Mouse (Mus musculus) CH12.LX (cell line): ENCODE measurements around the gene Bdkrb2. TPM values are rescaled to one million over a fixed set of nuclear protein-coding genes. Genes with fewer than 3 reads are reported as not detected.

Experiments
- DNase-seq: peaks from one replicate; pipeline ENCODE4 v3.0.0-alpha.2; 2013; ENCODE audit errors: extremely low read depth
- H3K27ac ChIP-seq: 2 replicates; pipeline ENCODE4 v1.5.1; 2012; ENCODE audit warnings: low read depth, mild to moderate bottlenecking, control low read depth, moderate library complexity; ENCODE audit not compliant: insufficient read depth
- H3K27me3 ChIP-seq: replicated peaks from 2 replicates; pipeline ENCODE3; 2012; ENCODE audit warnings: inconsistent platforms
- H3K36me3 ChIP-seq, 2 experiments: replicated peaks in 1 of 2; 2 replicates each; pipeline versions ENCODE3 to v1.6.1; 2012; ENCODE audit warnings: inconsistent platforms in 1 of 2, low read length in 1 of 2, mild to moderate bottlenecking in 1 of 2, mixed read lengths in 1 of 2, moderate library complexity in 1 of 2; ENCODE audit not compliant: control insufficient read depth in 1 of 2, insufficient read depth in 1 of 2
- H3K4me1 ChIP-seq, 2 experiments: 2 replicates each; pipeline ENCODE4 v1.6.1; 2012; ENCODE audit warnings: inconsistent platforms in 1 of 2, moderate library complexity in 1 of 2; ENCODE audit not compliant: insufficient read depth in 2 of 2, control insufficient read depth in 1 of 2
- H3K4me2 ChIP-seq: 2 replicates; pipeline ENCODE4 v1.6.1; 2012; ENCODE audit warnings: low read depth, mild to moderate bottlenecking, control low read depth; ENCODE audit not compliant: poor library complexity, insufficient read depth, severe bottlenecking
- H3K4me3 ChIP-seq, 3 experiments: fragments of 150-350 bp in 1 of 3; sonication (generic) in 1 of 3; replicated peaks in 1 of 3; 2 replicates each; pipeline versions ENCODE3 to v1.5.1; 2011 to 2012; ENCODE audit warnings: low read depth in 2 of 3, low read length in 2 of 3, mild to moderate bottlenecking in 2 of 3, moderate library complexity in 2 of 3, control low read depth in 1 of 3, improper control_type of control experiment in 1 of 3, inconsistent platforms in 1 of 3, mixed read lengths in 1 of 3; ENCODE audit not compliant: poor library complexity in 1 of 3
- H3K79me2 ChIP-seq: replicated peaks from 2 replicates; pipeline ENCODE4 v1.6.1; 2012; ENCODE audit warnings: mild to moderate bottlenecking, moderate library complexity; ENCODE audit not compliant: control insufficient read depth, poor library complexity, insufficient read depth, severe bottlenecking; ENCODE audit errors: extremely low read depth
- H3K9ac ChIP-seq: 2 replicates; pipeline ENCODE4 v1.6.1; 2012; ENCODE audit warnings: low read depth, mild to moderate bottlenecking, control low read depth, moderate library complexity; ENCODE audit not compliant: insufficient read depth
- H3K9me3 ChIP-seq: replicated peaks from 2 replicates; pipeline ENCODE3; 2012; ENCODE audit warnings: low read length, inconsistent platforms, mixed read lengths
- CHD2 ChIP-seq: IDR thresholded peaks from 2 replicates; pipeline ENCODE4 v1.6.1; 2011; ENCODE audit warnings: low read length, improper control_type of control experiment
- ELF1 ChIP-seq: IDR thresholded peaks from 2 replicates; pipeline ENCODE4 v1.6.1; 2014; ENCODE audit warnings: low read depth, mild to moderate bottlenecking, inconsistent platforms, low read length, improper control_type of control experiment
- ETS1 ChIP-seq: conservative IDR thresholded peaks from 2 replicates; pipeline ENCODE4 v1.6.1; 2012; ENCODE audit warnings: low read depth, mild to moderate bottlenecking, inconsistent platforms, low read length, improper control_type of control experiment, moderate library complexity
- GABPA ChIP-seq: IDR thresholded peaks from 2 replicates; pipeline ENCODE4 v1.6.1; 2012; ENCODE audit warnings: low read depth, low read length, improper control_type of control experiment, inconsistent platforms; ENCODE audit not compliant: insufficient replicate concordance
- HCFC1 ChIP-seq: IDR thresholded peaks from 2 replicates; pipeline ENCODE4 v1.6.1; 2012; ENCODE audit warnings: low read depth, mild to moderate bottlenecking, inconsistent platforms, low read length, improper control_type of control experiment
- IRF4 ChIP-seq: IDR thresholded peaks from 2 replicates; pipeline ENCODE4 v1.6.1; 2014; ENCODE audit warnings: low read depth, mild to moderate bottlenecking, inconsistent platforms, low read length, improper control_type of control experiment
- MAFK ChIP-seq: IDR thresholded peaks from 2 replicates; pipeline ENCODE4 v1.6.1; 2011; ENCODE audit warnings: low read length, improper control_type of control experiment; ENCODE audit not compliant: insufficient replicate concordance
- MEF2A ChIP-seq: IDR thresholded peaks from 2 replicates; pipeline ENCODE4 v1.6.1; 2014; ENCODE audit warnings: low read depth, mild to moderate bottlenecking, inconsistent platforms, low read length, improper control_type of control experiment, borderline replicate concordance
- MXI1 ChIP-seq: IDR thresholded peaks from 2 replicates; pipeline ENCODE4 v1.6.1; 2011; ENCODE audit warnings: mild to moderate bottlenecking, low read depth, low read length, improper control_type of control experiment
- POLR2AphosphoS2 ChIP-seq: IDR thresholded peaks from 2 replicates; pipeline ENCODE4 v1.6.1; 2011; ENCODE audit warnings: low read depth, low read length, improper control_type of control experiment
- RCOR1 ChIP-seq: conservative IDR thresholded peaks from 2 replicates; pipeline ENCODE4 v1.6.1; 2012; ENCODE audit warnings: low read depth, mild to moderate bottlenecking, inconsistent platforms, low read length, improper control_type of control experiment
- TBP ChIP-seq: conservative IDR thresholded peaks from 2 replicates; pipeline ENCODE4 v1.6.1; 2011; ENCODE audit warnings: low read depth, low read length, improper control_type of control experiment
- UBTF ChIP-seq: IDR thresholded peaks from 2 replicates; pipeline ENCODE4 v1.6.1; 2012; ENCODE audit warnings: low read depth, mild to moderate bottlenecking, inconsistent platforms, low read length, improper control_type of control experiment, moderate library complexity
- USF2 ChIP-seq: conservative IDR thresholded peaks from 2 replicates; pipeline ENCODE4 v1.6.1; 2011; ENCODE audit warnings: low read depth, low read length, improper control_type of control experiment
- ZKSCAN1 ChIP-seq: IDR thresholded peaks from 2 replicates; pipeline ENCODE4 v1.6.1; 2012; ENCODE audit warnings: low read depth, inconsistent platforms, low read length, improper control_type of control experiment, borderline replicate concordance
- dilution Hi-C: fragments of 300-500 bp; cut with MboI; formaldehyde crosslinking; loops from 2 replicates; pipeline ENCODE4 v1.14.3; 2020; ENCODE audit warnings: low sequenced_read_pairs; ENCODE audit not compliant: extremely low pct_unique_long_range_greater_than_20kb, extremely low pct_ligation_motif_present
- in situ Hi-C: fragments of 300-500 bp; cut with MboI; formaldehyde crosslinking; loops from 3 replicates; pipeline ENCODE4 v1.14.3; 2019; ENCODE audit warnings: low sequenced_read_pairs, low pct_ligation_motif_present, low pct_unique_long_range_greater_than_20kb, mixed read lengths
- polyA plus RNA-seq: library from polyadenylated mRNA; unstranded; fragments of >175 nt; gene quantifications from 2 replicates; pipeline ENCODE4 v1.2.1, GENCODE M21; 2012; ENCODE audit warnings: low read depth; ENCODE audit not compliant: insufficient read length
- total RNA-seq, 2 experiments: library from RNA; depleted of rRNA; stranded (reverse); fragments of 300-350 nt in 1 of 2; fragments of >200 nt in 1 of 2; gene quantifications; 2 replicates each; pipeline ENCODE4 v1.2.3; 2012 to 2014

Bdkrb2 gene
- total and polyA plus RNA-seq, 3 experiments = 0.06 TPM; not detected in 2

GRCm38 (mm10) chr12:105541590-105542402, 21.2 kb upstream of the Bdkrb2 start:
- Histone ChIP-seq H3K79me2 (no peaks in the 10 kb centered on the region), H3K27me3 (no peaks in the 10 kb centered on the region), H3K4me1 (peaks cover 0 to 10% of the 10 kb centered on the region in 2 experiments; a peak in 2 of 4 replicates), H3K9ac (no peak overlapping the region), H3K4me2 (no peak overlapping the region), H3K36me3 (no peaks in the 10 kb centered on the region), H3K4me3 (no peak overlapping the region), H3K27ac (no peak overlapping the region), H3K9me3 (peaks cover 6% of the 10 kb centered on the region)
- dilution Hi-C loops (no loop called here), in situ Hi-C loops (no loop called here)
- TF ChIP-seq RCOR1 (no peak), ZKSCAN1 (no peak), ELF1 (no peak), TBP (no peak), POLR2AphosphoS2 (no peak), MXI1 (no peak)
- no peak for DNase-seq

- H3K4me2 ChIP-seq = no peak overlapping the region
- no peaks in the 10 kb centered on the region for H3K36me3 ChIP-seq
- no peak for TF ChIP-seq MAFK
- no peak for TF ChIP-seq IRF4
- TF ChIP-seq ZKSCAN1 = no peak
- no peak for TF ChIP-seq CHD2
- TF ChIP-seq POLR2AphosphoS2 = no peak
- TF ChIP-seq USF2 = no peak
- no peak for TF ChIP-seq ELF1
- no peak for TF ChIP-seq ETS1
- no peak for TF ChIP-seq UBTF
- no peak for TF ChIP-seq HCFC1
- no peak for TF ChIP-seq MEF2A
- TF ChIP-seq GABPA = no peak
- H3K4me3 ChIP-seq = no peak overlapping the region
- no peak overlapping the region for H3K9ac ChIP-seq
- no peak overlapping the region for H3K27ac ChIP-seq
- H3K79me2 ChIP-seq = no peaks in the 10 kb centered on the region
- peaks cover 1% of the 10 kb centered on the region for H3K27me3 ChIP-seq
- in situ Hi-C loops = no loop called here
- DNase-seq = no peak
- peaks cover 0 to 13% of the 10 kb centered on the region in 2 experiments; a peak in 2 of 4 replicates for H3K4me1 ChIP-seq
- dilution Hi-C loops = no loop called here
- H3K9me3 ChIP-seq = peaks cover 6% of the 10 kb centered on the region
These were observed 20.5 kb upstream of the Bdkrb2 start for GRCm38 (mm10) chr12:105542513-105542912.
